Mouse (Mus musculus): ENCODE data around the gene T2. TPM values are rescaled to one million over a fixed set of nuclear protein-coding genes. Genes with fewer than 3 reads are reported as not detected.
A peak's percentile ranks its signal among the peaks of the same experiment; 100 is the strongest.

Gene T2
- polyA plus RNA-seq, 1 experiment from 2014 or later, result 0.20 TPM

DNA sequence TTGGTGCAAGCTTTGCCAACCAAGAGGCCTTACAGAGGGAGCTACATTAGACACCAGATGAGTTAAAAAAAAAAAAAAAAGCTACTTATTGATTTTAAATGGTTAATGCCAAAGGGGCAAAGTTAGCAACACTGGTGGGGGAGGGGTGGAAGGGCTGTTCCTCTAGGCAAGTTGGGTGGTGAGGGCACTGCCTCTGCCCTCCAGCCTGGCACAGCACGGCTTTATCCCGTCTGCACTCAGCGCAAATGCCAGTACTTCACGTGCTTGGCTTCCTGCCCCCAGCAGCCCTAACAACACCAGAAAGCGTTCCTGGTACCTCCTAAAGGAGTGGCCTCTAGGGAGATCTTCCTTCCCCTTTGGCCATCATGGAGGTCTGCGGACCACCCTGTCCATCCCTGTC lies 12.4 kb upstream of the T2 start:
- Histone ChIP-seq H3K36me3 (ENCODE audit: insufficient read depth) (no peaks in the 10 kb centered on the region), H3K4me3 (ENCODE audit: low read depth, low read length) (no peak overlapping the region), H3K4me1 (ENCODE audit: insufficient read depth) (0 out of 2 replicates have a peak, but pooled peaks cover 4% of the 10 kb centered on the region), H3K27ac (ENCODE audit: low read depth) (no peak overlapping the region), H3K9me3 (ENCODE audit: low read depth, low read length) (no peaks in the 10 kb centered on the region), H3K9ac (no peak overlapping the region), H3K27me3 (ENCODE audit: insufficient read depth, low read length) (peaks cover 43% of the 10 kb centered on the region), H3K4me2 (no peak overlapping the region)
- TF ChIP-seq CTCF (IDR thresholded peaks at IDR 0.05; ENCODE audit: low read depth), result no peak
- DNase-seq (no peak), ATAC-seq (ENCODE audit: insufficient read depth) (no peak)
- 57% methylated on average over 6 of the region's 6 CpGs for WGBS

DNA sequence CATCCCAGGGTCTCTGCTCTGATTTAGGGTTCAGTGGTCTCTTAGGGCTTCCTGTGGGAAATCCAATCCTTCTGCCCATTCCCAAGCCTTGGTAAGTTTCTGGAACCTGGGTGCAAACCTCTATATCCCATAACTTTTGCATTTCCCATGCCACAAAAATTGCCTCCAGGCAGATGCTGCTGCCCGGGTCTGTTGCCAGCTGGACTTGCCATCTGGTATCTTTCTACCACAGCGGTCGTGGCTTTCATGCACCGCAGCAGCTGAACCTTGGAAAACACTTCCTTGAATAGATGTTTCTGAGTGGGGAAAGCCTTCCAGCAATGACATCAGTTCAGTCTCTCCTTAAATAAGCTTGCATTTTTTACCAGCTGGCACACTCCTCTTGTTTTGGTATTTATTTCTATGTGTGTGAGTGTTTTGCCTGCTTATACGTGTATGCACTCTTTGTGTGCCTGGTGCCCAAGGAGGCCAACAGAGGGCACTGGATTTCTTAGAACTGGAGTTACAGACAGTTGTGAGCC lies 8.0 kb upstream of the T2 start:
- DNase-seq, result no peak
- TF ChIP-seq CTCF (IDR thresholded peaks at IDR 0.05; ENCODE audit: low read depth), result no peak
- H3K4me2 ChIP-seq, result no peak overlapping the region
- no peak overlapping the region for H3K4me3 ChIP-seq (ENCODE audit: low read depth, low read length)
- H3K36me3 ChIP-seq (ENCODE audit: insufficient read depth), result no peaks in the 10 kb centered on the region
- H3K9ac ChIP-seq, result no peak overlapping the region
- WGBS, result 68% methylated on average over 5 of the region's 5 CpGs
- no peak overlapping the region for H3K27ac ChIP-seq (ENCODE audit: low read depth)
- peaks cover under 1% of the 10 kb centered on the region; the same call in 1 of the 2 replicates for H3K27me3 ChIP-seq (ENCODE audit: insufficient read depth, low read length)
- no peaks in the 10 kb centered on the region for H3K4me1 ChIP-seq (ENCODE audit: insufficient read depth)
- ATAC-seq (ENCODE audit: insufficient read depth), result no peak
- no peaks in the 10 kb centered on the region for H3K9me3 ChIP-seq (ENCODE audit: low read depth, low read length)

GRCm38 (mm10) chr17:8348941-8349340 lies 6.9 kb upstream of the T2 start:
- no peaks in the 10 kb centered on the region; the same call in 1 of the 2 replicates for H3K9me3 ChIP-seq (ENCODE audit: low read depth, low read length)
- H3K9ac ChIP-seq, result no peak overlapping the region
- no peaks in the 10 kb centered on the region for H3K4me1 ChIP-seq (ENCODE audit: insufficient read depth)
- DNase-seq (no peak), ATAC-seq (ENCODE audit: insufficient read depth) (no peak)
- no peak overlapping the region for H3K27ac ChIP-seq (ENCODE audit: low read depth)
- no peak overlapping the region for H3K4me2 ChIP-seq
- whole genome bisulfite sequencing, result 80% methylated on average over 4 of the region's 4 CpGs
- H3K36me3 ChIP-seq (ENCODE audit: insufficient read depth), result no peaks in the 10 kb centered on the region
- TF ChIP-seq CTCF (IDR thresholded peaks at IDR 0.05; ENCODE audit: low read depth), result no peak
- no peaks in the 10 kb centered on the region for H3K27me3 ChIP-seq (ENCODE audit: insufficient read depth, low read length)
- no peak overlapping the region for H3K4me3 ChIP-seq (ENCODE audit: low read depth, low read length)

- Histone ChIP-seq H3K4me3 (ENCODE audit: low read depth, low read length) (no peak overlapping the region), H3K4me2 (no peak overlapping the region), H3K9me3 (ENCODE audit: low read depth, low read length) (no peaks in the 10 kb centered on the region; the same call in 1 of the 2 replicates), H3K36me3 (ENCODE audit: insufficient read depth) (no peaks in the 10 kb centered on the region), H3K9ac (no peak overlapping the region), H3K4me1 (ENCODE audit: insufficient read depth) (no peaks in the 10 kb centered on the region), H3K27me3 (ENCODE audit: insufficient read depth, low read length) (no peaks in the 10 kb centered on the region), H3K27ac (ENCODE audit: low read depth) (no peak overlapping the region)
- WGBS, result 82% methylated on average over 7 of the region's 7 CpGs
- DNase-seq (no peak), ATAC-seq (ENCODE audit: insufficient read depth) (no peak)
- no peak for TF ChIP-seq CTCF (IDR thresholded peaks at IDR 0.05; ENCODE audit: low read depth)
These were observed 4.7 kb upstream of the T2 start for GRCm38 (mm10) chr17:8351088-8351487.

GRCm38 (mm10) chr17:8357498-8357897 lies 1.7 kb downstream of the T2 start:
- WGBS, result 80% methylated on average over 6 of the region's 6 CpGs
- Histone ChIP-seq H3K4me2 (no peak overlapping the region), H3K27me3 (ENCODE audit: insufficient read depth, low read length) (no peaks in the 10 kb centered on the region), H3K27ac (ENCODE audit: low read depth) (no peak overlapping the region), H3K9me3 (ENCODE audit: low read depth, low read length) (no peaks in the 10 kb centered on the region; the same call in 1 of the 2 replicates), H3K4me1 (ENCODE audit: insufficient read depth) (no peaks in the 10 kb centered on the region), H3K9ac (no peak overlapping the region), H3K4me3 (ENCODE audit: low read depth, low read length) (no peak overlapping the region), H3K36me3 (ENCODE audit: insufficient read depth) (no peaks in the 10 kb centered on the region)
- TF ChIP-seq CTCF (IDR thresholded peaks at IDR 0.05; ENCODE audit: low read depth), result no peak
- ATAC-seq (ENCODE audit: insufficient read depth) (no peak), DNase-seq (no peak)

- no peak overlapping the region for H3K9ac ChIP-seq
- ATAC-seq (ENCODE audit: insufficient read depth) (no peak), DNase-seq (no peak)
- no peaks in the 10 kb centered on the region for H3K9me3 ChIP-seq (ENCODE audit: low read depth, low read length)
- H3K27me3 ChIP-seq (ENCODE audit: insufficient read depth, low read length), result no peaks in the 10 kb centered on the region
- H3K27ac ChIP-seq (ENCODE audit: low read depth), result no peak overlapping the region
- no peak for TF ChIP-seq CTCF (IDR thresholded peaks at IDR 0.05; ENCODE audit: low read depth)
- no peaks in the 10 kb centered on the region for H3K4me1 ChIP-seq (ENCODE audit: insufficient read depth)
- H3K4me2 ChIP-seq, result no peak overlapping the region
- 89% methylated on average over 5 of the region's 5 CpGs for WGBS
- H3K4me3 ChIP-seq (ENCODE audit: low read depth, low read length), result no peak overlapping the region
- H3K36me3 ChIP-seq (ENCODE audit: insufficient read depth), result no peaks in the 10 kb centered on the region
These were observed 5.1 kb downstream of the T2 start for GRCm38 (mm10) chr17:8360876-8361275.

GRCm38 (mm10) chr17:8361281-8362103 lies 5.7 kb downstream of the T2 start:
- H3K4me3 ChIP-seq (ENCODE audit: low read depth, low read length), result no peak overlapping the region
- no peaks in the 10 kb centered on the region for H3K9me3 ChIP-seq (ENCODE audit: low read depth, low read length)
- TF ChIP-seq CTCF (IDR thresholded peaks at IDR 0.05; ENCODE audit: low read depth), result no peak
- H3K4me2 ChIP-seq, result no peak overlapping the region
- H3K27me3 ChIP-seq (ENCODE audit: insufficient read depth, low read length), result no peaks in the 10 kb centered on the region
- WGBS, result 57% methylated on average over 10 of the region's 10 CpGs
- no peak overlapping the region for H3K27ac ChIP-seq (ENCODE audit: low read depth)
- ATAC-seq (ENCODE audit: insufficient read depth), result no peak
- H3K4me1 ChIP-seq (ENCODE audit: insufficient read depth), result no peaks in the 10 kb centered on the region
- peak; percentile 38 for DNase-seq
- no peak overlapping the region for H3K9ac ChIP-seq
- H3K36me3 ChIP-seq (ENCODE audit: insufficient read depth), result no peaks in the 10 kb centered on the region
